Mouse (Mus musculus): ENCODE data around the gene Npm3. TPM values are rescaled to one million over a fixed set of nuclear protein-coding genes. Genes with fewer than 3 reads are reported as not detected.

Gene Npm3
- polyA plus RNA-seq, 1 experiment, result 50.0 TPM

GRCm38 (mm10) chr19:45783933-45784576 is 34.7 kb upstream of the Npm3 start:
- TF ChIP-seq POLR2A (IDR thresholded peaks at IDR 0.05; ENCODE audit: borderline replicate concordance, extremely low read depth, insufficient read depth, insufficient read length, poor library complexity, severe bottlenecking) (no peak), CTCF (IDR thresholded peaks at IDR 0.05; ENCODE audit: borderline replicate concordance, extremely low read depth, insufficient read depth, insufficient read length) (no peak)
- DNase-seq (ENCODE audit: low read depth), result peak; percentile 18

- TF ChIP-seq CTCF (IDR thresholded peaks at IDR 0.05; ENCODE audit: borderline replicate concordance, extremely low read depth, insufficient read depth, insufficient read length) (no peak), POLR2A (IDR thresholded peaks at IDR 0.05; ENCODE audit: borderline replicate concordance, extremely low read depth, insufficient read depth, insufficient read length, poor library complexity, severe bottlenecking) (peak; percentile 87)
- DNase-seq (ENCODE audit: low read depth), result peak; percentile 100
Observed at GRCm38 (mm10) chr19:45783181-45783932, 34.0 kb upstream of the Npm3 start, which contains the start of gene Mgea5. Gene Mgea5 (minus strand): TSS chr19:45783837.

- TF ChIP-seq POLR2A (IDR thresholded peaks at IDR 0.05; ENCODE audit: borderline replicate concordance, extremely low read depth, insufficient read depth, insufficient read length, poor library complexity, severe bottlenecking) (no peak), CTCF (IDR thresholded peaks at IDR 0.05; ENCODE audit: borderline replicate concordance, extremely low read depth, insufficient read depth, insufficient read length) (no peak)
- DNase-seq (ENCODE audit: low read depth), result peak; percentile 82
Observed at GRCm38 (mm10) chr19:45782315-45783001, 33.1 kb upstream of the Npm3 start.

GRCm38 (mm10) chr19:45781676-45782075 is 32.3 kb upstream of the Npm3 start:
- DNase-seq (ENCODE audit: low read depth), result no peak
- TF ChIP-seq CTCF (IDR thresholded peaks at IDR 0.05; ENCODE audit: borderline replicate concordance, extremely low read depth, insufficient read depth, insufficient read length), result no peak
- no peak for TF ChIP-seq POLR2A (IDR thresholded peaks at IDR 0.05; ENCODE audit: borderline replicate concordance, extremely low read depth, insufficient read depth, insufficient read length, poor library complexity, severe bottlenecking)

GRCm38 (mm10) chr19:45780350-45780915 is 31.0 kb upstream of the Npm3 start:
- no peak for DNase-seq (ENCODE audit: low read depth)
- TF ChIP-seq POLR2A (IDR thresholded peaks at IDR 0.05; ENCODE audit: borderline replicate concordance, extremely low read depth, insufficient read depth, insufficient read length, poor library complexity, severe bottlenecking), result no peak

- DNase-seq (ENCODE audit: low read depth), result no peak
- TF ChIP-seq CTCF (IDR thresholded peaks at IDR 0.05; ENCODE audit: borderline replicate concordance, extremely low read depth, insufficient read depth, insufficient read length) (no peak), POLR2A (IDR thresholded peaks at IDR 0.05; ENCODE audit: borderline replicate concordance, extremely low read depth, insufficient read depth, insufficient read length, poor library complexity, severe bottlenecking) (no peak)
Observed at GRCm38 (mm10) chr19:45775486-45775885, 26.1 kb upstream of the Npm3 start.

- DNase-seq (ENCODE audit: low read depth), result no peak
- no peak for TF ChIP-seq CTCF (IDR thresholded peaks at IDR 0.05; ENCODE audit: borderline replicate concordance, extremely low read depth, insufficient read depth, insufficient read length)
- TF ChIP-seq POLR2A (IDR thresholded peaks at IDR 0.05; ENCODE audit: borderline replicate concordance, extremely low read depth, insufficient read depth, insufficient read length, poor library complexity, severe bottlenecking), result no peak
Observed at GRCm38 (mm10) chr19:45771501-45771900, 22.1 kb upstream of the Npm3 start.

GRCm38 (mm10) chr19:45760810-45761209 is 11.4 kb upstream of the Npm3 start:
- TF ChIP-seq POLR2A (IDR thresholded peaks at IDR 0.05; ENCODE audit: borderline replicate concordance, extremely low read depth, insufficient read depth, insufficient read length, poor library complexity, severe bottlenecking), result no peak
- no peak for TF ChIP-seq CTCF (IDR thresholded peaks at IDR 0.05; ENCODE audit: borderline replicate concordance, extremely low read depth, insufficient read depth, insufficient read length)
- DNase-seq (ENCODE audit: low read depth), result no peak

- DNase-seq (ENCODE audit: low read depth), result no peak
- TF ChIP-seq CTCF (IDR thresholded peaks at IDR 0.05; ENCODE audit: borderline replicate concordance, extremely low read depth, insufficient read depth, insufficient read length) (no peak), POLR2A (IDR thresholded peaks at IDR 0.05; ENCODE audit: borderline replicate concordance, extremely low read depth, insufficient read depth, insufficient read length, poor library complexity, severe bottlenecking) (no peak)
Observed at GRCm38 (mm10) chr19:45758671-45759070, 9.3 kb upstream of the Npm3 start.

GRCm38 (mm10) chr19:45753551-45753950 is 4.2 kb upstream of the Npm3 start:
- no peak for DNase-seq (ENCODE audit: low read depth)
- TF ChIP-seq CTCF (IDR thresholded peaks at IDR 0.05; ENCODE audit: borderline replicate concordance, extremely low read depth, insufficient read depth, insufficient read length), result no peak
- TF ChIP-seq POLR2A (IDR thresholded peaks at IDR 0.05; ENCODE audit: borderline replicate concordance, extremely low read depth, insufficient read depth, insufficient read length, poor library complexity, severe bottlenecking), result no peak

GRCm38 (mm10) chr19:45751881-45752280 is 2.5 kb upstream of the Npm3 start:
- TF ChIP-seq CTCF (IDR thresholded peaks at IDR 0.05; ENCODE audit: borderline replicate concordance, extremely low read depth, insufficient read depth, insufficient read length), result no peak
- no peak for TF ChIP-seq POLR2A (IDR thresholded peaks at IDR 0.05; ENCODE audit: borderline replicate concordance, extremely low read depth, insufficient read depth, insufficient read length, poor library complexity, severe bottlenecking)

More at GRCm38 (mm10) chr19:45751881-45752280, 2.5 kb upstream of the Npm3 start:
- DNase-seq (ENCODE audit: low read depth), result no peak

All from brain, embryonic 14.5 days (tissue).